Mouse (Mus musculus) layer of hippocampus, adult 8-10 months (tissue): Measurements from ENCODE around the gene Trim37. TPM values are rescaled to one million over a fixed set of nuclear protein-coding genes. Genes with fewer than 3 reads are reported as not detected.

Experiments
- microRNA-seq, 2 experiments: library from miRNA; unstranded; fragments of <30 nt; microRNA quantifications; one replicate each; pipeline ENCODE4 v1.2.0; 2022
- total RNA-seq, 4 experiments: library from RNA; stranded (reverse); gene quantifications; 2 replicates each; pipeline ENCODE4 v1.2.4; 2022

Gene Trim37
- total RNA-seq, 4 experiments from 2014 or later, result 166 to 174 (median 170) TPM

Small RNA genes lying within 50 kb of the gene (microRNA-seq; reads per million reads assigned to microRNA genes)
- gene Mir301, result 37.3 to 389 reads per million in 2 experiments

Other genes with a start within 250 kb of the Trim37 start
- gene Ypel2, start 133.4 kb upstream of the Trim37 start, total RNA-seq, result 10 to 100 TPM; 21.5 to 28.4 (median 24.6) TPM
- gene Gdpd1, start 53.0 kb upstream of the Trim37 start, total RNA-seq, result 10 to 100 TPM; 39.8 to 54.5 (median 45.0) TPM
- gene Smg8, start 40.3 kb upstream of the Trim37 start, total RNA-seq, result 10 to 100 TPM; 16.4 to 18.6 (median 17.5) TPM
- gene Prr11, start 18.4 kb upstream of the Trim37 start, total RNA-seq, result under 1 TPM; 0.27 to 0.52 (median 0.40) TPM
- gene Ska2, start 17.8 kb upstream of the Trim37 start, total RNA-seq, result 10 to 100 TPM; 13.7 to 16.1 (median 14.8) TPM
- 100 to 1,000 TPM; 211 to 248 (median 227) TPM for gene Ppm1e, start 231.9 kb downstream of the Trim37 start, total RNA-seq